Mouse (Mus musculus): ENCODE measurements around the gene Nos1. TPM values are rescaled to one million over a fixed set of nuclear protein-coding genes. Genes with fewer than 3 reads are reported as not detected.
A peak's percentile ranks its signal among the peaks of the same experiment; 100 is the strongest.

Nos1 gene
- 0.25 and 0.60 TPM in 2 replicates for polyA plus RNA-seq (2015; fragmentation: Nextera tagmentation; extraction: Ambion mirVana)

DNA sequence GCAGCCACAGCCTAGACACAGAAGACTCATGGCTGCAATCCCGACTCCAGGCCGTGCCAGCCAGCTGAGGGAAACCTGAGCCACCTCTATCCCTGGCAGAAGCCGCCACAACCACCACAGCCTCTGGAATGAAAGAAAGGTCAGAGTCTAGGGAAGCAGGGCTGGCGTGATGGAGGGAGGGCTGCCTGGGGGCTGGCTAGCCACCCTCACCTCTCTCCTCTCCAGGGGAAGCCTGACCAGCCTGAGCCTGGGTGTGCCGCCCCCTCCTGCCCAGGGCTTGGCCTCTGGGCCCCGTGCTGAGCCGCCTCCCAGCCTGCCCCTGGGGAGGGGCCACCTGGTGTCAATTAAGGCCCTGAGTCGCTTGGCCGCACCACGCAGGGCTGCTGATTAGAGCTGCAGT, at the start of gene Nos1:
TSS of gene Nos1 (plus strand) at position 352 of the 400 bp plus-strand sequence.
- Histone ChIP-seq H3K36me3 (no peaks in the 10 kb centered on the region), H3K4me1 (peaks cover 17% of the 10 kb centered on the region), H3K9ac (no peak within 1 kb of the TSS), H3K4me2 (replicated peaks) (peak within 1 kb of the TSS; percentile 30), H3K27ac (replicated peaks) (0 out of 2 replicates have a peak within 1 kb of the TSS, but pooled peaks have one; percentile 53), H3K4me3 (replicated peaks) (no peak within 1 kb of the TSS), H3K27me3 (no peaks in the 10 kb centered on the region), H3K9me3 (replicated peaks) (no peaks in the 10 kb centered on the region)
- 10% methylated on average over 10 of the region's 10 CpGs for WGBS
- peak; percentile 79 for ATAC-seq (ENCODE audit: insufficient number of reproducible peaks, low FRiP score, low TSS enrichment, low read depth)

DNA sequence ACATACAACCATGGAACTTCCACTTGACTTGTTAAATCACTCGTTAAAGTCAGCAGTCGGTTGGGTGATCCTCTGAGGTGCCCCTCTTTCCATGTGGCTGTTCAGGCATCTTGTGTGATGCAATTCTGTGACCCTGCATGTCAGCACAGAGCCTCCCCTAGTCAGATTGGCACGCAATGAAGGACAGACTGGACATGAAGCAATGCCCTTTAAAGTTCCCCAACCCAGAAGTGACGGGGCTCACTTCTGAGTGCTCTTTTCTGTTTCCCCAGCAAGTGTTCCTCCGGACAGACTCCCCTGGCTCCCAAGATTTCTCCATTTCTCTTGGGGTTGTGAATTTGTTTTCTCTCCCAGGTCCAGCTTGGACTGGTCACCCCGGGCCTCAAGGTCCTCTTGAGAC, 49.5 kb upstream of the Nos1 start:
- Histone ChIP-seq H3K9me3 (replicated peaks) (no peaks in the 10 kb centered on the region), H3K4me1 (0 out of 2 replicates have a peak, but pooled peaks cover 5% of the 10 kb centered on the region), H3K9ac (no peak overlapping the region), H3K4me3 (replicated peaks) (no peak overlapping the region), H3K27ac (replicated peaks) (no peak overlapping the region; the same call in 1 of the 2 replicates), H3K36me3 (no peaks in the 10 kb centered on the region), H3K4me2 (replicated peaks) (no peak overlapping the region), H3K27me3 (no peaks in the 10 kb centered on the region)
- 73% methylated on average over 6 of the region's 6 CpGs for WGBS
- ATAC-seq (ENCODE audit: insufficient number of reproducible peaks, low FRiP score, low TSS enrichment, low read depth), result no peak

DNA sequence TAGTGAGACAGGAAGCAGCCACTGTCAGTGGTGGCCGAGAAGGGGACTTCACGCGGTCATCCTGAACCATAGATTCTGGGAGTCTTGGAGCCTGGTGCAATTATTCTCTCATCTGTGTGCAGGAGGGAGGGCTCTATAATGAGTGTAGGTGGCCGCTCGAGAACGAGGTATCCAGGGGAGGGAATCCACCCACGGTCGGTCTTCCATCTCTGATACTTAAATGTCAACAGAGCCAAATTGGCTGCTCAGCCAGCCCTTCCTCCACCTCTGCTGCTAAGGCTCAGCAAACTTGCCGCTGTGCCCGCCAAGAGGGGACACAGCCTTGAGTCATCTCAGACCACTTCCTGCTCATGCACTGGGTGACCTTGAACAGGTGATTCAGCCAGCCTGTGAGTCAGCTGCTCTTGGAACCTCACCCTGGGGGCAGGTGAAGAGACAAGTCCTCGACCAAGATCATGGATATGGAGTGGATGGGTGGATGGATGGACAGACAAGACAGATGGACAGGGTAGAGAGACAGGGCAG, 36.1 kb upstream of the Nos1 start:
- Histone ChIP-seq H3K9ac (no peak overlapping the region), H3K4me2 (replicated peaks) (no peak overlapping the region), H3K36me3 (no peaks in the 10 kb centered on the region), H3K4me1 (no peaks in the 10 kb centered on the region), H3K27me3 (no peaks in the 10 kb centered on the region), H3K9me3 (replicated peaks) (no peaks in the 10 kb centered on the region), H3K27ac (replicated peaks) (no peak overlapping the region), H3K4me3 (replicated peaks) (no peak overlapping the region)
- no peak for ATAC-seq (ENCODE audit: insufficient number of reproducible peaks, low FRiP score, low TSS enrichment, low read depth)
- 72% methylated on average over 11 of the region's 11 CpGs for WGBS

DNA sequence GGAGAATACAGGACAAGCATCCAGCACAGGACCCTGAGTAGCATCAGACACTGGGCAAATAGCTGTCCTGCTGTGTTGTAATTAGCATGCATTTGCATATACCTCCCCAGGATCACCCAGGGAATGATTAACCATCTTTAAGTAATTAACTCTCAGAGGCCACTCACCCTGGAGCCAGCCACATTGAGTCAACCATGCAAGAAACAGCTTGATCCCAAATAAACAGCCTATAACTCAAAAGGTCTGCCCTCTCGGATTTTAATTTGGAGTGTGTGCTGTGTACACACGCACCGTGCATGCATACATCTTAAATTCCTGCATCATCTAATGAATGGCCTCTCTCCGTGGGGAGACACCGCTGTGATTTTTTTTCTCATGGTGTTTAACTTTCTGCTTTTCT, 31.5 kb upstream of the Nos1 start:
- no peaks in the 10 kb centered on the region for H3K36me3 ChIP-seq
- 24% methylated on average over 5 of the region's 5 CpGs for WGBS
- H3K4me2 ChIP-seq (replicated peaks), result no peak overlapping the region
- no peaks in the 10 kb centered on the region for H3K4me1 ChIP-seq
- no peak overlapping the region for H3K27ac ChIP-seq (replicated peaks)
- ATAC-seq (ENCODE audit: insufficient number of reproducible peaks, low FRiP score, low TSS enrichment, low read depth), result no peak
- no peak overlapping the region for H3K9ac ChIP-seq
- no peaks in the 10 kb centered on the region for H3K27me3 ChIP-seq
- no peaks in the 10 kb centered on the region for H3K9me3 ChIP-seq (replicated peaks)
- no peak overlapping the region for H3K4me3 ChIP-seq (replicated peaks)

DNA sequence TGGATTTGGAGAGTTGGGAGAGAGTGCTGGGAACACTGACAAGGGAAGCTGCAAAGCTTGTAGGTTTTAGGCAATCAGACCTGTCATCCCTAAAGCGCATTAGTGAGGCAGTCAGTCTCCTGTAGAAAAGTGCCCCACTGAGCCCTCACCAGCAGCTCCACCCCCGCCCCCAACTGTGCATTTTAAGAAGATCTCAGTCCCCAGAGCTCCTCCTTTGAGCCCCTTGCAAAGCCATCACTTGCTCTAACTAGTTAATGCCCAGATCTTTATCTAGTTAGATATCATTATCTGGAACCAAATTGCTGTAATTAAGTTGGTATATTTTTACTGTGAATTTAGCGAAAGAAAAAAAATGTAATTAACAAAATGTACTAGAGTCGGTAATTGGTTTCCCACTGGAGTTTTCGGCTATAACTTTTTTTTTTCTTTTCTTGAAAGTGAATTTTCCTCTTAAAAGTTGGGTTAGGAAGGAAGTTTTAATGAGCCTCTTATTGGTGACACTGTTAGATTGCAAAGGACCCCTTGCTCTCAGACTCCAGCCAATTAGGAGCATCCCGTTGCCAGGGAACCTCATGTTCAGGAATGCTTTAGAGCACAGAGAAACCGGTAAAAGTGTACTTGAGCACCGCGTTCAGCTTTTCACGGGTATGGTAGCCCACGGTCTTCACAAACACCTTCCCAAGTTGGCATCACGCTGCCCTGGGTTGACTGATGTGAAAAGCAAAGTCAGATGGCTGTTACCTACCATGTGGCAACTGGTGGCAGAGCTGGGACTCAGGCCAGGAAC, 22.9 kb upstream of the Nos1 start:
- H3K4me1 ChIP-seq, result no peaks in the 10 kb centered on the region
- no peak overlapping the region for H3K4me3 ChIP-seq (replicated peaks)
- no peak overlapping the region for H3K9ac ChIP-seq
- H3K27ac ChIP-seq (replicated peaks), result no peak overlapping the region
- WGBS, result 33% methylated on average over 12 of the region's 12 CpGs
- ATAC-seq (ENCODE audit: insufficient number of reproducible peaks, low FRiP score, low TSS enrichment, low read depth), result no peak
- no peaks in the 10 kb centered on the region for H3K27me3 ChIP-seq
- no peaks in the 10 kb centered on the region for H3K9me3 ChIP-seq (replicated peaks)
- no peak overlapping the region for H3K4me2 ChIP-seq (replicated peaks)
- no peaks in the 10 kb centered on the region for H3K36me3 ChIP-seq

DNA sequence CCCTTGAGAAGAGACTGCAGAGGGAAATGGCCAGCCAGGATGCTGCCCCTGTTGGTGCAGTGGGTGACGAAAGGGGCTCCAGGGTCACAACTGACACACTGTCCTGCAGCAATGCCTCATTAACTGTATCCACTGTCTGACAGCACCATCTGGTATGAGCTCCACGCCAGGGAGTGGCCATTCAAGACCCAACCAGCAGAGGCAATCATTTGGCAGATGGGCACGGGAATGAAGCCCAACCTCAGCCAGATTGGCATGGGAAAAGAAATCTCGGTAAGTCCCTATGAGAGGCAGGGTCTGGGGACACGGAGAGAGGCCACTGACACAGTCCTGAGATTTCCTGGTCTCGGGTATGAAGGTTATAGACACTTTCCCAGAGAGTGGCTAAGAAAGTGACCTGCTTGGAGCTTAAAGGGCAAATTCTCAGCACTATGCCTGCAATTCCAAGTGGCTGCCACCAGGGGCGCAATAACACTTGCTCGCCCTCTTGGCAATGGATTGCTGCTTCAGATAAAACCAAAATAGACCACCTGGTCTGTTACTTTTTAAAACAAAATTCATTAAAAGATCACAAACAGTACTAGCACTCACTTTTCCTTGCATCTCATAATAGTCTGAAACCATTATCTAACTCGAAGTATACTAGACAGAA, 19.5 kb upstream of the Nos1 start:
- WGBS, result 75% methylated on average over 9 of the region's 9 CpGs
- H3K4me3 ChIP-seq (replicated peaks), result no peak overlapping the region
- H3K36me3 ChIP-seq, result no peaks in the 10 kb centered on the region
- no peak overlapping the region for H3K4me2 ChIP-seq (replicated peaks)
- H3K27ac ChIP-seq (replicated peaks), result no peak overlapping the region
- H3K27me3 ChIP-seq, result no peaks in the 10 kb centered on the region
- H3K9ac ChIP-seq, result no peak overlapping the region
- no peaks in the 10 kb centered on the region for H3K9me3 ChIP-seq (replicated peaks)
- H3K4me1 ChIP-seq, result no peaks in the 10 kb centered on the region
- no peak for ATAC-seq (ENCODE audit: insufficient number of reproducible peaks, low FRiP score, low TSS enrichment, low read depth)

DNA sequence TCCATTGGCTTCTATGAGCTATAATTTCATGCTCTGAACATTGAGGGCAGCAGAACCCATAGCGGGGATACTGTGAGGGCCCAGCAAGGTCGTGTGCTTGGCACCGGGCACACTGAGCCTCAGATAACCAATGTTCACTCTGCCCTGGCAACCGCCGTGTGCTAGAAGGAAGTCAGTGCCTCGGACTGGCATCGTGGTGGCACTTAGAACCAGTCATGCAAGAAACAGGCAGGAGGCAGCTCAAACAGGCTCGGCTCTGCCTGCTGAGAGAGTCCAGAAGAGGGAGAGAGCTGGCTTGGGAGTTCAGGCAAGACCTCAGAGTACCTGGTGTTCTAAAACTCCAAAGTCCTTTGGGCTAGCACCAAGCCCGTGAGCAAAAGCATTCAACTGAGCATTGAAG, 16.3 kb upstream of the Nos1 start:
- Histone ChIP-seq H3K4me1 (no peaks in the 10 kb centered on the region), H3K36me3 (no peaks in the 10 kb centered on the region), H3K4me3 (replicated peaks) (no peak overlapping the region), H3K9me3 (replicated peaks) (no peaks in the 10 kb centered on the region), H3K9ac (no peak overlapping the region), H3K4me2 (replicated peaks) (no peak overlapping the region), H3K27ac (replicated peaks) (no peak overlapping the region), H3K27me3 (no peaks in the 10 kb centered on the region)
- 82% methylated on average over 9 of the region's 9 CpGs for WGBS
- ATAC-seq (ENCODE audit: insufficient number of reproducible peaks, low FRiP score, low TSS enrichment, low read depth), result no peak

DNA sequence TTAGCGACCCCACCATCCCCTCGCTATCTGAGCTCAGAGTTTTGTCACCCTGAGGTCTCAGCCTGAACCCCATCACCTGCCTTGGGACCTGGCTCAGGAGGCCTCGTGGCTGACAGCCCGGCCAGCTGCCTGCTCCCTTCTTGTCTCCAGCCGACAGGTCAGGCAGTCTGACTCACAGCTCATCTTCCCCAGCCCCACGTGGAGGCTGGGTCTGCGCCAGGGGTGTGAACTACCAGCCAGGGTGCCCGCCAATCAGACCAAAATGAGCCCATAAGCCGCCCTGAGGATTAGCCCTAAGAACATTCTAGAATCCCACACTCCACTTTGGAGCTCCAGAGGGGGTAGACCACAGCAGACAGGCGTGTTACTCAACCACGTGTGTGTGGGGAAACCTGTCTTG, 1.7 kb upstream of the Nos1 start:
- H3K4me1 ChIP-seq, result peaks cover 17% of the 10 kb centered on the region
- no peaks in the 10 kb centered on the region for H3K9me3 ChIP-seq (replicated peaks)
- no peaks in the 10 kb centered on the region for H3K27me3 ChIP-seq
- ATAC-seq (ENCODE audit: insufficient number of reproducible peaks, low FRiP score, low TSS enrichment, low read depth), result no peak
- H3K27ac ChIP-seq (replicated peaks), result no peak overlapping the region
- H3K9ac ChIP-seq, result no peak overlapping the region
- no peak overlapping the region for H3K4me3 ChIP-seq (replicated peaks)
- no peak overlapping the region for H3K4me2 ChIP-seq (replicated peaks)
- no peaks in the 10 kb centered on the region for H3K36me3 ChIP-seq
- WGBS, result 37% methylated on average over 11 of the region's 11 CpGs

DNA sequence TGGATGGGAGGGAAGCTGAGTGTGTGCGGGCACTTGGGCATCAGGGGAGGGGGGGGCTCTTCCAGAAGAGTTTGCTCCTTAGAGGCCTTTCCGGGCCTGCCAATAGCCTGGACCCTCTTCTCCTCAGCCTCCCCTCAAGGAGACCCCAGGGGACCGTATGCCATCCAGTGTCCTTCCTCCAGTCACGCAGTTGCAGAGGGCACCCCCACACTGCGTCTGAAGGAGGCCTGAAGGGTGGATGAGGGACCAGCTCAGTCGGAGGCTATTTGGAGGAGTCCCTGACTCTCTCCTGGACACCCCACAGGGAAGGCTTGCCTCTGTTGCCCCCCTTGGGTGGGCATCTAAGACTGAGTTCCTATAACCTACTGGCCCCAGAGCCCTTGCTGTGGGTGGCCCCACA, 346 bp downstream of the Nos1 start:
- Histone ChIP-seq H3K36me3 (no peaks in the 10 kb centered on the region), H3K4me1 (peaks cover 17% of the 10 kb centered on the region), H3K4me2 (replicated peaks) (peak overlapping the region; percentile 30), H3K4me3 (replicated peaks) (no peak overlapping the region), H3K9ac (no peak overlapping the region), H3K9me3 (replicated peaks) (no peaks in the 10 kb centered on the region), H3K27ac (replicated peaks) (no peak overlapping the region), H3K27me3 (no peaks in the 10 kb centered on the region)
- peak; percentile 9; the same call in 1 of the 2 replicates for ATAC-seq (ENCODE audit: insufficient number of reproducible peaks, low FRiP score, low TSS enrichment, low read depth)
- WGBS, result 34% methylated on average over 6 of the region's 6 CpGs

DNA sequence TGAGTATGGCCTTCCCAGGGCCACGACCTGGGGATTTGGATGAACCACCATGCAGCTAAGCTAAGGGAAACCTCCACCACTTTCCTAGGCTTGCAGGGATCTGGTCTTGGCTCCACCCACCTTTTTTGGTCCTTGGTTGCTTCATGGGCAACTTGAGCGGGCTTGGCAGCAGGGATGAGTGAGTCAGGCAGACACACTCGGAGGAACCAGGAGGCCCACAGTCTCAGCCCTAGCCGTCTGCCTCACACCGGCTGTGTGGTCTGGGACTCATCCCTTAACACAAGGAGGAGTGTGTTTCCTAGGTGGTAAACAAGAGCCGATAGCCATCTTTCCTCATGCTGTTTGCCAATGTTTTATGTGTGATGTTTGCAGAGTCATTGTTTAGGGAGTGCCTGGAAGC, 9.2 kb downstream of the Nos1 start:
- 59% methylated on average over 6 of the region's 6 CpGs for WGBS
- no peak for ATAC-seq (ENCODE audit: insufficient number of reproducible peaks, low FRiP score, low TSS enrichment, low read depth)
- Histone ChIP-seq H3K27ac (replicated peaks) (no peak overlapping the region), H3K4me3 (replicated peaks) (no peak overlapping the region), H3K9me3 (replicated peaks) (no peaks in the 10 kb centered on the region), H3K36me3 (no peaks in the 10 kb centered on the region), H3K27me3 (no peaks in the 10 kb centered on the region), H3K4me1 (no peaks in the 10 kb centered on the region), H3K9ac (no peak overlapping the region), H3K4me2 (replicated peaks) (no peak overlapping the region)

DNA sequence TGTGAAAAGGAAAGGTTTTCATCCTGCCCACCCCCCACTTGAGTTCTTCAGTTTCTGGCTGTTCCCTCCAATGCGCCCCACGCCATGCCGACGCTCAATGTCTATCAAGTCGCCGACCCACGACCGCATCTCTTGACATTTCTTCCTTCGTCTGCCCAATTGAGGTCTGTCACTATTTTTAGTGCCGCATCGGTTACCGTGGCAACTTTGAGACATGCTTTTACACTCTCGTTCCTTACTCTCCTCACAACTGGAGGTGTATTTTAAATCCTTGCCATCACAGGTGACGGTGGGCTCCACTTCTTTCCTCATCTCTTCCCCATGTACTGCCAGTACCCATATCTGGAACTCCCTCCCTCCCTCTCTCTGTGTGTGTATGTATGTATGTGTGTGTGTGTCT, 11.0 kb downstream of the Nos1 start:
- Histone ChIP-seq H3K27me3 (no peaks in the 10 kb centered on the region), H3K27ac (replicated peaks) (no peak overlapping the region), H3K36me3 (no peaks in the 10 kb centered on the region), H3K9me3 (replicated peaks) (no peaks in the 10 kb centered on the region), H3K4me1 (no peaks in the 10 kb centered on the region), H3K4me3 (replicated peaks) (no peak overlapping the region), H3K4me2 (replicated peaks) (no peak overlapping the region), H3K9ac (no peak overlapping the region)
- no peak for ATAC-seq (ENCODE audit: insufficient number of reproducible peaks, low FRiP score, low TSS enrichment, low read depth)
- WGBS, result 85% methylated on average over 14 of the region's 14 CpGs

All from embryonic facial prominence, embryonic 15.5 days (tissue).